Mouse (Mus musculus) ES-E14 (cell line): ENCODE data around the gene Slc35e1.

ENCODE experiments used
- CHD2 ChIP-seq: IDR thresholded peaks from 2 replicates; pipeline ENCODE4 v1.6.1; 2014; ENCODE audit warnings: mild to moderate bottlenecking, low read depth, low read length, inconsistent platforms
- HCFC1 ChIP-seq: IDR thresholded peaks from 2 replicates; pipeline ENCODE4 v1.6.1; 2012; ENCODE audit warnings: low read length, inconsistent platforms, borderline replicate concordance; ENCODE audit not compliant: insufficient read depth
- ZC3H11A ChIP-seq: IDR thresholded peaks from 2 replicates; pipeline ENCODE4 v1.6.1; 2012; ENCODE audit warnings: low read depth, mild to moderate bottlenecking, inconsistent platforms, low read length, borderline replicate concordance

- TF ChIP-seq ZC3H11A (no peak), HCFC1 (no peak), CHD2 (no peak)
Measured at GRCm38 (mm10) chr8:72513158-72513557, 20.7 kb upstream of the Slc35e1 start.
